Mouse (Mus musculus) heart, postnatal 0 days (tissue): ENCODE results near the gene Ift74. TPM values are rescaled to one million over a fixed set of nuclear protein-coding genes. Genes with fewer than 3 reads are reported as not detected.
"Not testable (repeated sequence)": the region's sequence is repeated elsewhere in the genome, so short reads cannot be mapped to it uniquely, and the experiment has no call there.

Source experiments
- ATAC-seq: fragments of 200-750 bp; cut with Nextera tagmentation; 2 replicates; pipeline ENCODE4 v1.8.0; 2017; ENCODE audit warnings: low read depth, moderate number of reproducible peaks, moderate library complexity; ENCODE audit not compliant: insufficient read depth
- DNase-seq: peaks from one replicate; pipeline ENCODE4 v3.0.0-alpha.2; 2016; ENCODE audit warnings: low spot score
- H3K27ac ChIP-seq: fragments of 300-500 bp; sonication (generic); 2 replicates; pipeline ENCODE4 v1.5.1; 2014; ENCODE audit warnings: low read depth, mild to moderate bottlenecking
- H3K27me3 ChIP-seq: fragments of 300-500 bp; sonication (generic); 2 replicates; pipeline ENCODE4 v1.6.1; 2014; ENCODE audit warnings: low read length, mixed read lengths; ENCODE audit not compliant: control insufficient read depth, insufficient read depth
- H3K36me3 ChIP-seq: fragments of 300-500 bp; sonication (generic); replicated peaks from 2 replicates; pipeline ENCODE4 v1.6.1; 2014; ENCODE audit warnings: low read length, mixed read lengths; ENCODE audit not compliant: control insufficient read depth, insufficient read depth
- H3K4me1 ChIP-seq: fragments of 300-500 bp; sonication (generic); 2 replicates; pipeline ENCODE4 v1.6.1; 2014; ENCODE audit warnings: antibody characterized with exemption; ENCODE audit not compliant: control insufficient read depth, insufficient read depth
- H3K4me2 ChIP-seq: fragments of 300-500 bp; sonication (generic); 2 replicates; pipeline ENCODE4 v1.6.1; 2014; ENCODE audit warnings: low read depth, mild to moderate bottlenecking, low read length, moderate library complexity
- H3K4me3 ChIP-seq: fragments of 300-500 bp; sonication (generic); 2 replicates; pipeline ENCODE4 v1.5.1; 2014; ENCODE audit warnings: low read depth, low read length
- H3K9ac ChIP-seq: fragments of 300-500 bp; sonication (generic); replicated peaks from 2 replicates; pipeline ENCODE4 v1.6.1; 2014; ENCODE audit warnings: low read depth, low read length, mixed read lengths
- H3K9me3 ChIP-seq: fragments of 300-500 bp; sonication (generic); replicated peaks from 2 replicates; pipeline ENCODE4 v1.6.1; 2016; ENCODE audit warnings: low read length; ENCODE audit not compliant: control insufficient read depth
- CTCF ChIP-seq: IDR thresholded peaks from 2 replicates; pipeline ENCODE4 v1.5.1; 2016; ENCODE audit warnings: antibody characterized with exemption, control low read depth, low read depth
- EP300 ChIP-seq: IDR thresholded peaks from 2 replicates; pipeline ENCODE4 v1.6.1; 2016; ENCODE audit warnings: antibody characterized with exemption, low read depth
- WGBS: fragments of 180-500 bp; shearing (Covaris S2); extraction: QIAGEN DNeasy Blood & Tissue Kit; methylation state at CpG from one replicate; pipeline ENCODE4 v1.1.7; 2014; 5-methylcytosine and 5-hydroxymethylcytosine counted together
- polyA plus RNA-seq: library from polyadenylated mRNA; unstranded; fragments of >200 nt; fragmentation: Nextera tagmentation; extraction: Ambion mirVana; gene quantifications from 2 replicates; pipeline ENCODE4 v1.2.1, GENCODE M21; 2015
- total RNA-seq: library from RNA; depleted of rRNA; stranded (reverse); fragments of >200 nt; gene quantifications from 2 replicates; pipeline ENCODE4 v1.2.3, GENCODE M21; 2014; ENCODE audit warnings: low replicate concordance

Ift74 gene
- total and polyA plus RNA-seq, 2 experiments from 2014 or later: 0.92 to 12.6 TPM

- peak overlapping the region; percentile 74 for H3K4me3 ChIP-seq
- peak; percentile 59 for ATAC-seq
- 0% methylated on average over 18 of the region's 18 CpGs for WGBS
- H3K9ac ChIP-seq: peak overlapping the region; percentile 59
- H3K4me1 ChIP-seq: peaks cover 8% of the 10 kb centered on the region
- no peak for TF ChIP-seq EP300
- no peak for TF ChIP-seq CTCF
- peak overlapping the region; percentile 61 for H3K27ac ChIP-seq
- H3K36me3 ChIP-seq: no peaks in the 10 kb centered on the region
- no peaks in the 10 kb centered on the region for H3K9me3 ChIP-seq
- peak overlapping the region; percentile 75 for H3K4me2 ChIP-seq
- no peak for DNase-seq
- no peaks in the 10 kb centered on the region for H3K27me3 ChIP-seq
Observed at GRCm38 (mm10) chr4:94614627-94615006, 326 bp downstream of the Ift74 start.

- H3K27ac ChIP-seq: no peak overlapping the region
- 68% methylated on average over 2 of the region's 2 CpGs for WGBS
- no peak for TF ChIP-seq EP300
- no peak for TF ChIP-seq CTCF
- peaks cover 4% of the 10 kb centered on the region for H3K4me1 ChIP-seq
- peaks cover 10% of the 10 kb centered on the region; the same call in 1 of the 2 replicates for H3K36me3 ChIP-seq
- no peaks in the 10 kb centered on the region for H3K27me3 ChIP-seq
- H3K9ac ChIP-seq: no peak overlapping the region
- no peaks in the 10 kb centered on the region for H3K9me3 ChIP-seq
- H3K4me3 ChIP-seq: no peak overlapping the region
- no peak for DNase-seq
- no peak for ATAC-seq
- H3K4me2 ChIP-seq: no peak overlapping the region
Observed at GRCm38 (mm10) chr4:94620077-94620476, 5.8 kb downstream of the Ift74 start.

GRCm38 (mm10) chr4:94643141-94643540, 28.9 kb downstream of the Ift74 start:
- DNase-seq (no peak), ATAC-seq (no peak)
- no peaks in the 10 kb centered on the region for H3K36me3 ChIP-seq
- no peak overlapping the region for H3K27ac ChIP-seq
- H3K4me3 ChIP-seq: no peak overlapping the region
- no peaks in the 10 kb centered on the region for H3K4me1 ChIP-seq
- WGBS: 92% methylated on average over 2 of the region's 2 CpGs
- H3K9ac ChIP-seq: no peak overlapping the region
- no peak for TF ChIP-seq CTCF
- no peak for TF ChIP-seq EP300
- H3K4me2 ChIP-seq: no peak overlapping the region
- no peaks in the 10 kb centered on the region for H3K9me3 ChIP-seq
- H3K27me3 ChIP-seq: no peaks in the 10 kb centered on the region

- 84% methylated on average over 3 of the region's 3 CpGs for WGBS
Observed at GRCm38 (mm10) chr4:94649920-94650319, 35.6 kb downstream of the Ift74 start, which contains the start of gene Lrrc19. TSS of gene Lrrc19 (minus strand) at chr4:94650144.

GRCm38 (mm10) chr4:94650426-94651175, 36.3 kb downstream of the Ift74 start:
- not testable (repeated sequence) for H3K9ac ChIP-seq, H3K4me2 ChIP-seq, H3K4me1 ChIP-seq, H3K36me3 ChIP-seq, H3K27ac ChIP-seq, DNase-seq, ATAC-seq, H3K27me3 ChIP-seq, H3K4me3 ChIP-seq, H3K9me3 ChIP-seq
- 81% methylated on average over 5 of the region's 5 CpGs for WGBS

More at GRCm38 (mm10) chr4:94649920-94650319, 35.6 kb downstream of the Ift74 start, which contains the start of gene Lrrc19:
- Histone ChIP-seq H3K36me3 (peaks cover under 1% of the 10 kb centered on the region; the same call in 1 of the 2 replicates), H3K27me3 (no peaks in the 10 kb centered on the region), H3K4me1 (no peaks in the 10 kb centered on the region), H3K4me2 (no peak within 1 kb of the TSS), H3K27ac (no peak within 1 kb of the TSS), H3K9ac (no peak within 1 kb of the TSS), H3K9me3 (no peaks in the 10 kb centered on the region), H3K4me3 (no peak within 1 kb of the TSS)
- DNase-seq: no peak
- TF ChIP-seq CTCF: no peak
- TF ChIP-seq EP300: no peak
- no peak for ATAC-seq

- no peaks in the 10 kb centered on the region for H3K36me3 ChIP-seq
- H3K27ac ChIP-seq: no peak overlapping the region
- no peaks in the 10 kb centered on the region for H3K4me1 ChIP-seq
- no peaks in the 10 kb centered on the region for H3K27me3 ChIP-seq
- no peak overlapping the region for H3K4me2 ChIP-seq
- DNase-seq (peak; percentile 69), ATAC-seq (no peak; the same call in 1 of the 2 replicates)
- 24% methylated on average over 1 of the region's 1 CpGs for WGBS
- TF ChIP-seq EP300 (no peak), CTCF (peak; percentile 88)
- no peaks in the 10 kb centered on the region for H3K9me3 ChIP-seq
- no peak overlapping the region for H3K9ac ChIP-seq
- no peak overlapping the region for H3K4me3 ChIP-seq
Observed at GRCm38 (mm10) chr4:94669718-94670117, 55.4 kb downstream of the Ift74 start.
